Mouse (Mus musculus) stomach, postnatal 0 days (tissue): Measurements from ENCODE around the gene Mapk3. TPM values are rescaled to one million over a fixed set of nuclear protein-coding genes. Genes with fewer than 3 reads are reported as not detected.

ENCODE experiments used
- ATAC-seq: fragments of 200-750 bp; cut with Nextera tagmentation; 2 replicates; pipeline ENCODE4 v1.8.0; 2017; ENCODE audit not compliant: low FRiP score, low TSS enrichment
- DNase-seq: peaks from one replicate; pipeline ENCODE4 v3.0.0-alpha.2; 2016; ENCODE audit warnings: low spot score
- H3K27ac ChIP-seq: fragments of 300-500 bp; sonication (generic); replicated peaks from 2 replicates; pipeline ENCODE4 v1.5.1; 2014; ENCODE audit warnings: mild to moderate bottlenecking, control low read depth
- H3K27me3 ChIP-seq: fragments of 300-500 bp; sonication (generic); 2 replicates; pipeline ENCODE4 v1.6.1; 2014; ENCODE audit warnings: low read length; ENCODE audit not compliant: control insufficient read depth, insufficient read depth
- H3K36me3 ChIP-seq: fragments of 300-500 bp; sonication (generic); 2 replicates; pipeline ENCODE4 v1.6.1; 2014; ENCODE audit warnings: low read length, mixed read lengths; ENCODE audit not compliant: control insufficient read depth, insufficient read depth
- H3K4me1 ChIP-seq: fragments of 300-500 bp; sonication (generic); replicated peaks from 2 replicates; pipeline ENCODE4 v1.6.1; 2014; ENCODE audit warnings: antibody characterized with exemption; ENCODE audit not compliant: control insufficient read depth, insufficient read depth
- H3K4me2 ChIP-seq: fragments of 300-500 bp; sonication (generic); replicated peaks from 2 replicates; pipeline ENCODE4 v1.6.1; 2014; ENCODE audit warnings: low read depth, mild to moderate bottlenecking, control low read depth, moderate library complexity
- H3K4me3 ChIP-seq: fragments of 300-500 bp; sonication (generic); 2 replicates; pipeline ENCODE4 v1.5.1; 2014; ENCODE audit warnings: low read depth, low read length, control low read depth
- H3K9ac ChIP-seq: fragments of 300-500 bp; sonication (generic); 2 replicates; pipeline ENCODE4 v1.6.1; 2014; ENCODE audit warnings: mild to moderate bottlenecking, low read length, control low read depth, mixed read lengths
- H3K9me3 ChIP-seq: fragments of 300-500 bp; sonication (generic); 2 replicates; pipeline ENCODE4 v1.6.1; 2016; ENCODE audit warnings: low read length; ENCODE audit not compliant: control insufficient read depth
- CTCF ChIP-seq: IDR thresholded peaks from 2 replicates; pipeline ENCODE4 v1.5.1; 2016; ENCODE audit warnings: antibody characterized with exemption, low read depth, mild to moderate bottlenecking, moderate library complexity
- EP300 ChIP-seq: optimal IDR thresholded peaks from 2 replicates; pipeline ENCODE3; 2016; ENCODE audit warnings: antibody characterized with exemption
- WGBS: fragments of 180-500 bp; shearing (Covaris S2); extraction: QIAGEN DNeasy Blood & Tissue Kit; methylation state at CpG from one replicate; pipeline ENCODE4 v1.1.7; 2014; 5-methylcytosine and 5-hydroxymethylcytosine counted together
- polyA plus RNA-seq: library from polyadenylated mRNA; unstranded; fragments of >200 nt; fragmentation: Nextera tagmentation; extraction: Ambion mirVana; gene quantifications from 2 replicates; pipeline ENCODE4 v1.2.1, GENCODE M21; 2015

Mapk3 gene
- polyA plus RNA-seq, 1 experiment from 2014 or later: 114 TPM

DNA sequence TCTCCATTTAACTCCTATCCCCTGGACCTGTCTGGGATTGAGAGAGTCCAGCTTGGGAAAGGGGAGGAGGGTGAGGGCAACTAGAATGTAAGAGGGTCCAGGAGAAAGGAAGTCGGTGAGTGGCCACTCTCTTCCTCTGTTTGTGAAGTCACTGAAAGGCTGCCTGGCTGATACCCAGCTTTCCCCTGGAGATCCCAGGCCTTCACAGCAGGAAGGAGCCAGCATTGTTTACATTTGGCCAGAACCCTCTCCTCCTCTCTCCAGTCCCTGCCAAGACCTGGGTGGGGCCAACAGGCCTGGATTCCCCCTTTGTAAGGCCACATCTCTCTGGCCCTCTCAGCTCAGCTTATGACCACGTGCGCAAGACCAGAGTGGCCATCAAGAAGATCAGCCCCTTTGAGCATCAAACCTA is 996 bp downstream of the Mapk3 start:
- Histone ChIP-seq H3K4me1 (peaks cover 10% of the 10 kb centered on the region), H3K4me3 (peak overlapping the region; percentile 82), H3K4me2 (peak overlapping the region; percentile 73), H3K27ac (peak overlapping the region; percentile 97), H3K9ac (peak overlapping the region; percentile 88), H3K27me3 (no peaks in the 10 kb centered on the region), H3K9me3 (no peaks in the 10 kb centered on the region), H3K36me3 (peaks cover 14% of the 10 kb centered on the region)
- 4% methylated on average over 3 of the region's 3 CpGs for WGBS
- peak; percentile 77 for ATAC-seq
- no peak for TF ChIP-seq EP300
- no peak for TF ChIP-seq CTCF
- peak; percentile 83 for DNase-seq

DNA sequence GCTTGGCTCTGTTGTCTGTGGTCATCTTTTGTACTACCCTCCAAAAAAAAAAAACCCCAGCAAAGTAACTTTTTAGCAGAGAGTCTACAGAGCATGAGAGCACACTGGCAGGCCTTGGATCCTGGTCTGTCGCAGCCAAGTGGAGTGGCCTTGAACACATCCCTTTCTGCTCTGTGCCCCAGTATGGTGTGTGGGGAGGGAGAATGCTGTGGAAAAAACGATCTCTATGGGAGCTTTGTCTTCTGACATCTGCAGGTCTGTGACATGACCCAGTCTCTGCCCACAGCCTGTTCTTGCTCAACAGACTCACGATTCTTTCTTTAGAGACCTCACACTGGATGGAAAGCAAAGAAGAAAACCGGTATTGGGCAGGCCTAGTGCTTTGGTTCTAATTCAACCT is 1.6 kb downstream of the Mapk3 start:
- Histone ChIP-seq H3K9ac (peak overlapping the region; percentile 5; the same call in 1 of the 2 replicates), H3K4me3 (no peak overlapping the region; the same call in 1 of the 2 replicates), H3K36me3 (peaks cover 14% of the 10 kb centered on the region), H3K4me1 (peaks cover 10% of the 10 kb centered on the region), H3K27me3 (no peaks in the 10 kb centered on the region), H3K9me3 (no peaks in the 10 kb centered on the region), H3K4me2 (peak overlapping the region; percentile 73), H3K27ac (peak overlapping the region; percentile 97)
- DNase-seq (no peak), ATAC-seq (no peak)
- TF ChIP-seq EP300 (no peak), CTCF (no peak)
- 32% methylated on average over 4 of the region's 4 CpGs for WGBS

DNA sequence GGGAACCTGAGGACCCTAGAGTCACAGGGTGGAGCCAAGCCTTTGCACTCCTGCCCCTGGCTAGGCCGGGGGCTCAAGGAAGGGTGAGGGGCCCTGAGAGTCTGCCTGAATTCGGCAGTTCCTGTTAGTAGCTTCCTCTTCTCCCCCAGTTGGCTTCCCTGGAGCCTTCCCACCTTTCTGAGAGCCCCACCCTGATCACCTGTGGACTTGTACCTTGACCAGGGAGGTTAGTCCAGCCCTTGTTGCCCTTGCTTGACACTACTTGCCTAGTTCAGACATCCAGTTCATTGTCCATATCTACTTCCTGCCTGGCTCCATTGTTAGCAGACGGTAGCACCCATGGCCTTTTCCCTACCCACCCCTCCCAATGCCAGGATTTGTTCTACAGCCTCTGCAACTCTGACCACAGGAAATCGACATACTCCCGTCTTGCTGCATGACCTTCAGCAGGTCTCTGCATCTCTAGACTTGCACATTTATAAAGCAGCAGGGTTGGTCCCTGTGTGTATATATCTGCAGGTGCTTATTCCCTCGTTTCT is 2.2 kb downstream of the Mapk3 start:
- WGBS: 45% methylated on average over 6 of the region's 6 CpGs
- peaks cover 15% of the 10 kb centered on the region for H3K36me3 ChIP-seq
- ATAC-seq: peak; percentile 65

DNA sequence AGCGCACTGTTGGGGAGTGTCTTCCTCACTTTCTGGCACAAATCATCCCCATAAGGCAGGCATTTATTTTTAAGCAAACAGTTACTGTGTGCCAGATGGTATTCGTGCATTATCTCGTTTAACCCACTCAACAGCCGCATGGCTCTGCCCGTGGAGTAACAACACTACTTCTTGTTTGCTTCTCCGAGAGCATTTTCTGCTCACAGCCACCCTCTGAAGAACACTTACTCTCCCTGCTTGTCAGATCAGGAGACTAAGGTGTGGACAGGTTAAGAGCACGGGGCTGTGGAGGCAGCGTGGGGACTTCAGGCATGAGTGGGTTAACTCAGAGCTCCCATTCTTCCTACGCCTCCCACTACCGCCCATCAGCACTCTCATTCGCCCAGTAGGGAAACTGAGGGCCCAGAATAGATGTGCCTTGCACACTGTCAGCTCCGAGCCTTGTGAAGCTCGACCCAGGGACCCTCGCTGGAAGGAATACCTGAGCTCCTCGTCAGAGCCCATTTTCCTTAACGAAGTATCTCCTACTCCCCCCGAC is 3.1 kb downstream of the Mapk3 start:
- WGBS: 48% methylated on average over 17 of the region's 17 CpGs
- TF ChIP-seq EP300 (no peak), CTCF (no peak)
- Histone ChIP-seq H3K27me3 (no peaks in the 10 kb centered on the region), H3K4me2 (peak overlapping the region; percentile 29; the same call in 1 of the 2 replicates), H3K9ac (peak overlapping the region; percentile 23; the same call in 1 of the 2 replicates), H3K36me3 (peaks cover 23% of the 10 kb centered on the region), H3K9me3 (no peaks in the 10 kb centered on the region), H3K4me3 (no peak overlapping the region), H3K4me1 (peaks cover 10% of the 10 kb centered on the region), H3K27ac (peak overlapping the region; percentile 97; the same call in 1 of the 2 replicates)
- ATAC-seq (no peak), DNase-seq (no peak)

More for the DNA sequence above, 2.2 kb downstream of the Mapk3 start:
- H3K27ac ChIP-seq: peak overlapping the region; percentile 97
- peak; percentile 77 for DNase-seq
- peak overlapping the region; percentile 38 for H3K4me2 ChIP-seq
- H3K9ac ChIP-seq: peak overlapping the region; percentile 5
- no peak overlapping the region for H3K4me3 ChIP-seq
- peaks cover 10% of the 10 kb centered on the region for H3K4me1 ChIP-seq
- TF ChIP-seq EP300 (no peak), CTCF (no peak)
- no peaks in the 10 kb centered on the region for H3K27me3 ChIP-seq
- H3K9me3 ChIP-seq: no peaks in the 10 kb centered on the region

DNA sequence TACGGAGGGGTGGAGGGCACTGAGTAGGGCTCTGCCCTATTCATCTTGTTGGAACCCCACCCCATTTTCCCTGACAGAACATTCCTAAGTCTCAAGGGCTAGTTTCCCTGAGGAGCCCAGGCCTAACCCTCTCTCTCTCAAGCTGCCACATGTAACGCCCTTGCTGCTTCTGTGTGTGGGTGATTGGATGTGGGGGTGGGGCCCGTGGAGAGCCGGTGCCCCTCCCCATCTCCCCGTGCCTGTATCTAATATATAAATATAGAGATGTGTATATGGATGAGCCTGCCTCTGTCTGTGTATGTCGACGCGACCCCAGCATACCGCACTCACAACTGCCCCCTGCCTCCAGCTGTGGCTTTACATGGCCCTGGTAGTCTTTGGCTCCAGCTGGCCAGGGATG is 6.1 kb downstream of the Mapk3 start:
- Histone ChIP-seq H3K27me3 (no peaks in the 10 kb centered on the region), H3K36me3 (peaks cover 32% of the 10 kb centered on the region), H3K9ac (no peak overlapping the region), H3K4me1 (peaks cover 10% of the 10 kb centered on the region), H3K4me3 (no peak overlapping the region), H3K27ac (peak overlapping the region; percentile 76; the same call in 1 of the 2 replicates), H3K4me2 (no peak overlapping the region), H3K9me3 (no peaks in the 10 kb centered on the region)
- TF ChIP-seq CTCF (no peak), EP300 (no peak)
- no peak for DNase-seq
- 59% methylated on average over 9 of the region's 9 CpGs for WGBS
- no peak for ATAC-seq

DNA sequence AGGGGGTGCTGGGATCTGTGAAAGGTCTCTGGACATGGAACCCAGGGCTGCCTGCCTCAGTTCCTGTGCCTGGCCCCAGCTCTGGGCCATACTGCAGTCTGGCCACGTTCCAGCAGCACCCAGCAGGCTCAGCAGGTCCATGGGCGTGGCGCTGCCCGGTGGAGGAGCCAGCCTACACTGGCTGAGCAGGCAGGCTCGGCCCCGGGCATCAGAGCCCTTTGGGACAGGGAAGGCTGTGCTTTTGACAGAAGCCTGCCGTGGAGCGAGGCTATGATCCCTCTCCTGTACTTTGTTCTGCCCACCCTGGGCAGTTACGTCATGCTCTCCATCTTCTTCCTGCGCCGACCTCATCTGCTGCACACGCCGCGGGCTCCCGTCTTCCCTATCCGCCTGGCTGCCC is 6.8 kb downstream of the Mapk3 start, which contains the start of gene Gdpd3:
Gdpd3 (plus strand) TSS at position 134 of the 400 bp plus-strand sequence.
- no peaks in the 10 kb centered on the region for H3K27me3 ChIP-seq
- ATAC-seq: peak; percentile 69
- H3K36me3 ChIP-seq: peaks cover 36% of the 10 kb centered on the region
- no peaks in the 10 kb centered on the region for H3K9me3 ChIP-seq
- H3K9ac ChIP-seq: peak within 1 kb of the TSS; percentile 18; the same call in 1 of the 2 replicates
- TF ChIP-seq CTCF: no peak
- no peak for TF ChIP-seq EP300
- no peak within 1 kb of the TSS for H3K4me3 ChIP-seq
- H3K4me1 ChIP-seq: peaks cover 6% of the 10 kb centered on the region
- H3K27ac ChIP-seq: peak within 1 kb of the TSS; percentile 76
- no peak within 1 kb of the TSS for H3K4me2 ChIP-seq
- WGBS: 74% methylated on average over 16 of the region's 16 CpGs
- DNase-seq: peak; percentile 88
